Mouse (Mus musculus) adrenal gland, postnatal 0 days (tissue): Measurements from ENCODE around the gene Gm28961. TPM values are rescaled to one million over a fixed set of nuclear protein-coding genes. Genes with fewer than 3 reads are reported as not detected.

Experiments
- polyA plus RNA-seq: library from polyadenylated mRNA; unstranded; fragments of >200 nt; fragmentation: Nextera tagmentation; extraction: Ambion mirVana; gene quantifications from 2 replicates; pipeline ENCODE4 v1.2.1, GENCODE M21; 2015

Gm28961 gene
- polyA plus RNA-seq, result not detected in 2 replicates

DNA sequence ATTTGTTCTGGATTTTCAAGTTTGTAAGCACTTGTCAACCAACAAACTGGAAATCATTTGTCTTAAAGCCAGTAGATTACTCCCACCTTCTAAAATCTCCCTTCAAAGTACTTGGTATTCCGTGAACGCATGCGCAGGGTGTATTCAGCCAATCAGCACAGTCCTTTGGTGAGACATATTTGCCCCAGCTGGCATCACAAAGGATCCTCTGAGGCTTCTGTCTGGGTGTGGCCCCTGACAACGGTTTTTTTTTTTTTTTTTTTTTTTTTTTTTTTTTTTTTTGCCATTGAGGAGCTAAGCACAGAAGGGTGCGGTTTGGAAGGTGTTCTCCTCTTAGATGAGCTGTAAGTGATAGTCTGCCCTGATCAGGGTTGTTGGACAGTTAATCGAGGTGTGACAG, at the start of gene Gm28961:
Gene Gm28961, plus strand, starts transcription at position 301 of the 400 bp plus-strand sequence.

Other genes starting within 250 kb of the Gm28961 start
- not detected in 2 replicates for gene Gm21943, start 172.0 kb upstream of the Gm28961 start, polyA plus RNA-seq